Mouse (Mus musculus) C2C12 (cell line): Measurements from ENCODE around the gene Olfr287. TPM values are rescaled to one million over a fixed set of nuclear protein-coding genes. Genes with fewer than 3 reads are reported as not detected.

Experiments
- H3K27me3 ChIP-seq: one replicate; pipeline ENCODE4 v1.6.1; 2011; ENCODE audit not compliant: control insufficient read depth, insufficient read depth, insufficient read length
- H3K36me3 ChIP-seq: one replicate; pipeline ENCODE4 v1.6.1; 2011; ENCODE audit not compliant: control insufficient read depth, insufficient read depth
- H3K4me3 ChIP-seq: one replicate; pipeline ENCODE4 v1.5.1; 2011; ENCODE audit warnings: mild to moderate bottlenecking, control low read depth; ENCODE audit not compliant: poor library complexity, insufficient read depth, severe bottlenecking
- H3K79me2 ChIP-seq: one replicate; pipeline ENCODE4 v1.6.1; 2011; ENCODE audit not compliant: control insufficient read depth, insufficient read depth
- H3K79me3 ChIP-seq: one replicate; pipeline ENCODE4 v1.6.1; 2011; ENCODE audit warnings: low read depth, control low read depth
- H3ac ChIP-seq: one replicate; pipeline ENCODE3; 2011; ENCODE audit warnings: low read depth; ENCODE audit not compliant: control insufficient read depth, insufficient read length
- CEBPB ChIP-seq: IDR thresholded peaks from one replicate; pipeline ENCODE4 v1.6.1; 2011; ENCODE audit warnings: low read depth, mild to moderate bottlenecking, control low read depth, moderate library complexity
- CTCF ChIP-seq: IDR thresholded peaks from one replicate; pipeline ENCODE4 v1.5.1; 2011; ENCODE audit not compliant: control insufficient read depth, insufficient read depth, insufficient read length
- FOSL1 ChIP-seq: IDR thresholded peaks from one replicate; pipeline ENCODE4 v1.8.0; 2011; ENCODE audit warnings: mild to moderate bottlenecking, low read length; ENCODE audit not compliant: poor library complexity, insufficient read depth, severe bottlenecking
- MAX ChIP-seq: IDR thresholded peaks from one replicate; pipeline ENCODE4 v1.6.1; 2011; ENCODE audit warnings: mild to moderate bottlenecking, control low read depth
- MYOD1 ChIP-seq: IDR thresholded peaks from one replicate; pipeline ENCODE4 v1.6.1; 2011; ENCODE audit warnings: low read depth; ENCODE audit not compliant: control insufficient read depth, insufficient read length
- MYOG ChIP-seq: IDR thresholded peaks from one replicate; pipeline ENCODE4 v1.6.1; 2011; ENCODE audit not compliant: control insufficient read depth, insufficient read length; ENCODE audit errors: extremely low read depth
- USF1 ChIP-seq: IDR thresholded peaks from one replicate; pipeline ENCODE4 v1.6.1; 2011; ENCODE audit warnings: low read depth, mild to moderate bottlenecking, control low read depth, moderate library complexity
- long read RNA-seq, 2 experiments: library from polyadenylated mRNA; unstranded; transcript quantifications; one replicate each; pipeline ENCODE4 v2.0.0; 2019 to 2020
- polyA plus RNA-seq: library from polyadenylated mRNA; unstranded; fragments of >200 nt; fragmentation: generic; extraction: Trizol; gene quantifications from one replicate; pipeline ENCODE4 v1.2.1, GENCODE M21; 2012; ENCODE audit warnings: missing spikeins

Olfr287 gene
- polyA plus RNA-seq: not detected
- long read RNA-seq, experiment 1: 0 reads
- long read RNA-seq, experiment 2: 0 reads

DNA sequence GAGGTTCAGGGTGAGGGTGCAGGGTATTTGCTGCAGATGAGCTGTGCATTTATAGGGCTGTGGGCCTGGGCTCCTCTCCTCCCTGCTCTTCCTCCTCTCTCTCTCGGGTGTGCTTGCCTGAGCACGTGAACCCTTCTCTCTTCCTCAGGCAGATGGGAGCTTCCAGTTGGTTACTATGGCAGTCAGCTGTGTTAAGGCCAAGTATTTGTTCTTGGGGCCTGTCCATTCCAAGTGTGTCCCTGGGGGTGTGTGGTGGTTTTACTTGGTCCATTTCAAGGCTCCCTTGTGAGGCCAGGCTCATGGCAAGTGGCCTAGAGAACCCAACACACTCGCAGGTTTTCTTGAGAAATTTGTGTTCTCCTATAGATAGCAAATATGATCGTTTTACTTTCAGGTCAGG, at the start of gene Olfr287, which contains the start of gene Gm44579:
Olfr287 (minus strand) TSS at position 180 of the 400 bp plus-strand sequence.
Gm44579 (minus strand) TSS at position 101 of the 400 bp plus-strand sequence.
- TF ChIP-seq CTCF (no peak), MAX (no peak), MYOD1 (no peak)
- H3K79me2 ChIP-seq: no peaks in the 10 kb centered on the region

DNA sequence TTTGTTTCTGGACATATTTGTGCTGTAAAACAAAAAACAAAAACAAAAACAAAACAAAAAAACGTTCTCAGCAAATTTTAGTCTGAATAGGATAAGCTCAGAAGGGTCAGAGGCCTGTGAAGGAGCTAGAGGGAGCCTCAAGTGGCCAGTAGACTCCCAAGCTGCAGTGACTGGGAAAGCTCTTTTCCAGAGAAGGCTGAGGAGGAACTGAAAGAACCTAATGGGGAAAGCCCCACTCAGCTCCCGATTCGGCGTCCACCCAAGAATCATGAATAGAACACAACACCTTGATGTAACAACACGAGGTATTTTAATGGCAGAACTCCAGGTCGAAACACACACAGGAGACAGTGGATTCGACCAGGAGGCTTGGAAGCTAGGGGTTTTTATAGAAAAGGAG, 36.9 kb upstream of the Olfr287 start:
- no peaks in the 10 kb centered on the region for H3K79me2 ChIP-seq
- peaks cover 5% of the 10 kb centered on the region for H3K27me3 ChIP-seq
- TF ChIP-seq MAX (no peak), USF1 (no peak), MYOG (no peak), CEBPB (no peak), MYOD1 (no peak), CTCF (no peak), FOSL1 (no peak)
- no peaks in the 10 kb centered on the region for H3K36me3 ChIP-seq
- no peak overlapping the region for H3K4me3 ChIP-seq
- H3ac ChIP-seq: no peak overlapping the region
- no peaks in the 10 kb centered on the region for H3K79me3 ChIP-seq

More for the DNA sequence above, at the start of gene Olfr287, which contains the start of gene Gm44579:
- Histone ChIP-seq H3K36me3 (no peaks in the 10 kb centered on the region), H3K27me3 (peaks cover 14% of the 10 kb centered on the region), H3K4me3 (no peak within 1 kb of the TSS), H3K79me3 (no peaks in the 10 kb centered on the region), H3ac (no peak within 1 kb of the TSS)

DNA sequence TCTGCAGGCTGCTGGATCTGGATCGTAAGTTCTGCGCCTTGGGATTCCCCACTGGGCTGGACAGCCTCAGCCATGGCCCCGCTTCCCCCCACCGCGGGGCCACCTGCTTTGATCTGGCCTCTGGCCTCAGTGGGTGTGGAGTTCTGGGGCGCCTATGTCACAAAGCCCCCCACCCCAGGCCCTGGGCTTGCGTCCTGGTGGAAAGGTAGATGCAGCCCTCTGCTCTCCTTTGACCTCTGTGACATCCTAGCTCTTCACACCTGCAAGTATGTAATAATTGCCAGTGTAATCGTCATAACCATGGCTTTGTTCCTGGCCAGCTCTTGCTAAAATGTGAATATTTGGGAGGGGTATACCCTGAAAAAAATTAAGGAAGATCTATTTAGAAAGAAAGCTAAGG, 36.3 kb upstream of the Olfr287 start, which contains the start of gene H1fnt:
H1fnt (minus strand) TSS at position 101 of the 400 bp plus-strand sequence.
- H3K27me3 ChIP-seq: peaks cover 6% of the 10 kb centered on the region

DNA sequence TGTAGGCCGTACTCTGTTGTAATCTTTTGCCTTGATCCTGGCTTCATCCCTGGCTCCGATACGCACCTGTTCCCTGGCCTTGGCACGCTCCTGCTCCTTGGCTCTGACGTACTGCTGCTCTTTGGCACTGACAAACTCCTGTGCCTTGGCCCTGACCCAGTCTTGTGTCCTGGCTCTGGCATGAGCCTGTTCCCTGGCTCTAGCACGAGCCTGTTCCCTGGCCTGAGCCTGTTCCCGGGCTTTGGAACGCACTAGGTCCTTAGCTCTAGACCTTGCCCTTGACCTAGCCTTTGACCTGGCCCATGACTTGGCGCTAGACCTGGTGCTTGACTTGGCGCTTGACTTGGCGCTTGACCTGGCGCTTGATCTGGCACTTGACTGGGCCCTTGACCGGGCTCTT, 35.4 kb upstream of the Olfr287 start:
- H3ac ChIP-seq: no peak overlapping the region
- no peaks in the 10 kb centered on the region for H3K79me2 ChIP-seq
- peaks cover 6% of the 10 kb centered on the region for H3K27me3 ChIP-seq
- no peak overlapping the region for H3K4me3 ChIP-seq
- no peaks in the 10 kb centered on the region for H3K36me3 ChIP-seq
- TF ChIP-seq MAX: no peak
- no peak for TF ChIP-seq FOSL1
- TF ChIP-seq MYOG: no peak
- TF ChIP-seq MYOD1: no peak
- no peak for TF ChIP-seq CEBPB
- H3K79me3 ChIP-seq: no peaks in the 10 kb centered on the region

More for the DNA sequence above, 36.3 kb upstream of the Olfr287 start, which contains the start of gene H1fnt:
- H3ac ChIP-seq: no peak within 1 kb of the TSS
- H3K79me2 ChIP-seq: no peaks in the 10 kb centered on the region
- H3K79me3 ChIP-seq: no peaks in the 10 kb centered on the region
- TF ChIP-seq FOSL1 (no peak), MYOD1 (no peak), MAX (no peak), MYOG (no peak), USF1 (no peak), CEBPB (no peak), CTCF (no peak)
- H3K36me3 ChIP-seq: no peaks in the 10 kb centered on the region
- H3K4me3 ChIP-seq: no peak within 1 kb of the TSS

DNA sequence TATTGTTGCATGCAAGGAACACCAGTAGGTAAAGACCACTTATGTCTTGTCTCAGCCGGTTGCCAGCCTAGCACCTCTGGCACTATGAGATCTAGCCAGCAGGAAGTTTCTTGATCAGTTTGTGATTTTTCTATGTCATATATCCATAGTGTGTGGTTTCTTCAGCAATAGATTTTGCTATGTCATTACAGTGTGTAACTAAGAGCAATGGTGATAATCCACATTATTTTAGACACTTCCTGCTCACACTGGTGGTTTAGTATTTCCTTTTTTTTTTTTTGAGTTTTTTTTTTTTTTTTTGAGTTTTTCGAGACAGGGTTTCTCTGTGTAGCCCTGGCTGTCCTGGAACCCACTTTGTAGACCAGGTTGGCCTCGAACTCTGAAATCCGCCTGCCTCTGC, 14.6 kb upstream of the Olfr287 start:
- Histone ChIP-seq H3ac (no peak overlapping the region), H3K36me3 (no peaks in the 10 kb centered on the region), H3K27me3 (peaks cover 29% of the 10 kb centered on the region), H3K4me3 (no peak overlapping the region), H3K79me2 (no peaks in the 10 kb centered on the region), H3K79me3 (no peaks in the 10 kb centered on the region)
- no peak for TF ChIP-seq MYOG

DNA sequence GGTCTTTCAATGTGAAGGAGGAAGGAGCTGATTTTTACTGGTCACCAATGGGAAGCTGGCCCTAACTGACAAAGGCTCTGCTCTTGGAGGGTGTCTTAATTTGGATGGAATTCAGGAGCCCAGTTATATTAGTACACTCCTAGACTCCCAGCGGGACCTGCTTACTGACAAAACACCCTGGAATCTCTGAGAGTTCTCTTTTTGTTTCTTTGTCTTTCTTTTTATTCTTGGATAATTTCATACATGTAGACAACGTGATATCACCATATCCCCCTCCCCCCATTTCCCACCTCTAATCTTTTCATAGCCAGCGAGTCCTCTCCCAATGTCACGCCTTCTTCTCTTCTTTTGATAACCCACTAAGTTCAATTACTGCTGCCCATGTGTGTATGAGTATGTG, 13.5 kb upstream of the Olfr287 start, which contains the start of gene Olfr286:
Olfr286 (minus strand) TSS at position 101 of the 400 bp plus-strand sequence.
- Histone ChIP-seq H3K79me2 (no peaks in the 10 kb centered on the region), H3K4me3 (no peak within 1 kb of the TSS), H3K27me3 (peaks cover 31% of the 10 kb centered on the region), H3ac (no peak within 1 kb of the TSS), H3K36me3 (no peaks in the 10 kb centered on the region), H3K79me3 (no peaks in the 10 kb centered on the region)
- TF ChIP-seq MYOD1 (no peak), USF1 (no peak), MAX (no peak), CTCF (no peak), CEBPB (no peak), MYOG (no peak), FOSL1 (no peak)
